Mouse (Mus musculus): ENCODE measurements at regions not wholly inside any gene's neighbourhood (a gene's known extent, or its start where the extent isn't known, plus 50 kb on each side); places are given as distances from the start of the nearest gene placed in this dataset.

DNA sequence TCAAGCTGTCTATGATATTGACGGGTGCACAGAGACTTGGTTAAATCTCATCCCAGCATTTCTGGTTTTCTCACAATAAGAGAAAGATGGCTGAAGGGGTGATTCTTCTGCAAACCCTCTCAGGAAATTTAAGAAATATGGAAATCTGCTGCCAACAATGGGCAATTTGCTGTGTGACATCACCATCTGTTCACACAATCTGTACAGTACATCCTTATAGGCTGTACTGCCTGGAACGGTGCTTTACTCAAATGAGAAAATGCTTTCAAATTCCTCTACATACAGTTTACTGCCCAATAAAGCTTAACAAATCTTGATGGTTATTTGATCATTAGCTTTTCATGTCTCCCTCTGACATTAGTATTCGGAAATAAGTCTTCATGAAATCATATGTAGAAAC is 172.4 kb upstream of the Hsf2 start:
- TF ChIP-seq CTCF (IDR thresholded peaks at IDR 0.05; ENCODE audit: insufficient read depth, low read depth, low read length) = no peak
- TF ChIP-seq POLR2A (IDR thresholded peaks at IDR 0.05; ENCODE audit: insufficient read depth, low read depth, low read length) = no peak

All from olfactory bulb, adult 2 months (tissue).